In genomic region chr1:119256769-119257168, GRCm38 (mm10) we compare ENCODE assay signal across 9 mouse cellular contexts.
DNase-seq lines count a peak whose midpoint lies in the region; ATAC-seq and TF ChIP-seq lines count a peak whose summit lies in the region.
"Had no signal": no experiment of that assay in that cellular context is flagged by ENCODE, and none has a peak within 500 bp of the region (broad histone marks: within the 10 kb centered on the region; RNA-seq: fewer than 3 reads in every experiment).

No protein-coding gene starts in this region.

- H3K9ac ChIP-seq in midbrain, embryonic 14.5 days (replicated peaks; ENCODE audit: low read length), result no peak overlapping the region
- H3K9ac ChIP-seq in intestine, postnatal 0 days (ENCODE audit: low read depth, low read length), result no peak overlapping the region
- H3K9ac ChIP-seq: stomach, embryonic 15.5 days had no signal

- no peaks in the 10 kb centered on the region for H3K36me3 ChIP-seq in midbrain, embryonic 14.5 days (ENCODE audit: control insufficient read depth, insufficient read depth, low read length)
- H3K36me3 ChIP-seq in midbrain, embryonic 10.5 days, result no peaks in the 10 kb centered on the region
- H3K36me3 ChIP-seq in intestine, postnatal 0 days (ENCODE audit: control insufficient read depth, insufficient read depth), result no peaks in the 10 kb centered on the region
- H3K36me3 ChIP-seq: stomach, embryonic 15.5 days had no signal

- no peaks in the 10 kb centered on the region; the same call in 1 of the 2 replicates for H3K27me3 ChIP-seq in midbrain, embryonic 14.5 days (ENCODE audit: control insufficient read depth, insufficient read depth, low read length)
- peaks cover 23% of the 10 kb centered on the region for H3K27me3 ChIP-seq in midbrain, embryonic 10.5 days (ENCODE audit: low read depth, poor library complexity, severe bottlenecking)
- H3K27me3 ChIP-seq in intestine, postnatal 0 days (replicated peaks; ENCODE audit: control insufficient read depth, insufficient read depth, low read length), result no peaks in the 10 kb centered on the region
- H3K27me3 ChIP-seq: stomach, embryonic 15.5 days had no signal

- H3K4me3 ChIP-seq in midbrain, embryonic 14.5 days (replicated peaks; ENCODE audit: low read depth, low read length), result no peak overlapping the region
- H3K4me3 ChIP-seq in midbrain, embryonic 10.5 days, result no peak overlapping the region
- H3K4me3 ChIP-seq in intestine, postnatal 0 days (ENCODE audit: low read depth, low read length), result no peak overlapping the region
- H3K4me3 ChIP-seq: stomach, embryonic 15.5 days had no signal

- WGBS in midbrain, embryonic 14.5 days, result 59% methylated on average over 8 of the region's 8 CpGs
- WGBS in midbrain, embryonic 10.5 days, result 79% methylated on average over 8 of the region's 8 CpGs
- WGBS in intestine, postnatal 0 days, result 84% methylated on average over 8 of the region's 8 CpGs

- peak; percentile 66 for ATAC-seq in midbrain, embryonic 14.5 days (ENCODE audit: low FRiP score, low TSS enrichment)
- ATAC-seq in intestine, postnatal 0 days, result no peak

- no peaks in the 10 kb centered on the region; the same call in 1 of the 2 replicates for H3K9me3 ChIP-seq in midbrain, embryonic 14.5 days (ENCODE audit: control insufficient read depth, low read length)
- H3K9me3 ChIP-seq in midbrain, embryonic 10.5 days (replicated peaks), result no peaks in the 10 kb centered on the region; the same call in 1 of the 2 replicates
- no peaks in the 10 kb centered on the region for H3K9me3 ChIP-seq in intestine, postnatal 0 days (ENCODE audit: control insufficient read depth)
- H3K9me3 ChIP-seq: stomach, embryonic 15.5 days had no signal

- intact Hi-C loops in heart, postnatal 14 days (cut with DNase I), result loop anchor here (5.0 to 10.0 kb wide), 2 partner anchors 164 to 168 kb away; partner anchors contain the start of gene Inhbb

- no peaks in the 10 kb centered on the region for H3K4me1 ChIP-seq in midbrain, embryonic 14.5 days (ENCODE audit: control insufficient read depth, insufficient read depth, low read length)
- H3K4me1 ChIP-seq in midbrain, embryonic 10.5 days, result peaks cover 21% of the 10 kb centered on the region
- no peaks in the 10 kb centered on the region for H3K4me1 ChIP-seq in intestine, postnatal 0 days (replicated peaks; ENCODE audit: control insufficient read depth, insufficient read depth, low read length)
- H3K4me1 ChIP-seq: stomach, embryonic 15.5 days had no signal

- H3K4me2 ChIP-seq in midbrain, embryonic 14.5 days (ENCODE audit: low read length), result no peak overlapping the region
- H3K4me2 ChIP-seq in intestine, postnatal 0 days (replicated peaks; ENCODE audit: low read depth), result no peak overlapping the region
- H3K4me2 ChIP-seq: stomach, embryonic 15.5 days had no signal

- no peak for TF ChIP-seq CTCF in intestine, postnatal 0 days (IDR thresholded peaks at IDR 0.05; ENCODE audit: low read depth)

- peak; percentile 56 for DNase-seq in midbrain, embryonic 14.5 days
- DNase-seq in midbrain, embryonic 10.5 days (ENCODE audit: low spot score), result no peak
- peak; percentile 95 to 97 for DNase-seq in cerebellum, postnatal 14 days
- DNase-seq in heart, postnatal 14 days, result peak; percentile 51 to 59
- DNase-seq in left cerebral cortex, adult 8-10 months (ENCODE audit: low spot score in 2 of 2), result peak; percentile 29 to 75
- peak; percentile 75 for DNase-seq in right cerebral cortex, postnatal 4 days
- no peak for DNase-seq in testis, postnatal 14 days (ENCODE audit: low spot score)

- H3K27ac ChIP-seq in midbrain, embryonic 14.5 days (replicated peaks; ENCODE audit: low read depth, low read length), result 0 out of 2 replicates have a peak overlapping the region, but pooled peaks have one; percentile 14
- H3K27ac ChIP-seq in midbrain, embryonic 10.5 days (replicated peaks), result no peak overlapping the region
- H3K27ac ChIP-seq in intestine, postnatal 0 days (ENCODE audit: low read depth, low read length), result no peak overlapping the region
- H3K27ac ChIP-seq: stomach, embryonic 15.5 days had no signal

Comparison
In these comparisons a context has a peak if more than half of its experiments do, and no peak if none do; other contexts are left out.
1. DNase-seq: peak in midbrain, embryonic 14.5 days (single experiment), cerebellum, postnatal 14 days (2 of 2), heart, postnatal 14 days (2 of 2), left cerebral cortex, adult 8-10 months (2 of 2) and right cerebral cortex, postnatal 4 days (single experiment); none in midbrain, embryonic 10.5 days (single experiment) and testis, postnatal 14 days (single experiment).